Mouse (Mus musculus) CH12.LX (cell line): ENCODE measurements around the gene Vkorc1l1.

ENCODE experiments used
- CTCF ChIP-seq, 2 experiments: IDR thresholded peaks in 1 of 2; conservative IDR thresholded peaks in 1 of 2; 2 replicates each; pipeline ENCODE4 v1.5.1; 2011 to 2012; ENCODE audit warnings: low read depth in 2 of 2, low read length in 2 of 2, improper control_type of control experiment in 1 of 2, inconsistent platforms in 1 of 2, mild to moderate bottlenecking in 1 of 2, moderate library complexity in 1 of 2
- E2F4 ChIP-seq: IDR thresholded peaks from 2 replicates; pipeline ENCODE4 v1.6.1; 2011; ENCODE audit warnings: low read depth, low read length, improper control_type of control experiment; ENCODE audit not compliant: insufficient replicate concordance
- EP300 ChIP-seq: IDR thresholded peaks from 2 replicates; pipeline ENCODE4 v1.6.1; 2011; ENCODE audit warnings: low read length, improper control_type of control experiment
- ETS1 ChIP-seq: conservative IDR thresholded peaks from 2 replicates; pipeline ENCODE4 v1.6.1; 2012; ENCODE audit warnings: low read depth, mild to moderate bottlenecking, inconsistent platforms, low read length, improper control_type of control experiment, moderate library complexity
- KAT2A ChIP-seq: IDR thresholded peaks from 2 replicates; pipeline ENCODE4 v1.6.1; 2012; ENCODE audit warnings: low read length, improper control_type of control experiment, inconsistent platforms; ENCODE audit not compliant: insufficient replicate concordance
- MAFK ChIP-seq: IDR thresholded peaks from 2 replicates; pipeline ENCODE4 v1.6.1; 2011; ENCODE audit warnings: low read length, improper control_type of control experiment; ENCODE audit not compliant: insufficient replicate concordance
- MAX ChIP-seq: IDR thresholded peaks from 2 replicates; pipeline ENCODE4 v1.6.1; 2011; ENCODE audit warnings: low read length, improper control_type of control experiment
- MYC ChIP-seq: IDR thresholded peaks from 2 replicates; pipeline ENCODE4 v1.6.1; 2011; ENCODE audit warnings: low read depth, mild to moderate bottlenecking, improper control_type of control experiment, low read length
- POLR2A ChIP-seq: IDR thresholded peaks from 2 replicates; pipeline ENCODE4 v1.6.1; 2011; ENCODE audit warnings: low read depth, mild to moderate bottlenecking, improper control_type of control experiment, low read length
- SIN3A ChIP-seq: IDR thresholded peaks from 2 replicates; pipeline ENCODE4 v1.6.1; 2012; ENCODE audit warnings: low read length, improper control_type of control experiment, inconsistent platforms

GRCm38 (mm10) chr5:129968417-129968816 is 26.6 kb downstream of the Vkorc1l1 start:
- TF ChIP-seq EP300: no peak
- no peak for TF ChIP-seq CTCF (conservative IDR thresholded peaks at IDR 0.05 in 1 of 2, IDR thresholded peaks at IDR 0.05 in 1 of 2; ENCODE audit: low read depth in 2 of 2, low read length in 2 of 2)
- TF ChIP-seq MYC: no peak
- TF ChIP-seq MAFK: no peak
- no peak for TF ChIP-seq POLR2A
- no peak for TF ChIP-seq ETS1
- no peak for TF ChIP-seq E2F4
- no peak for TF ChIP-seq MAX
- TF ChIP-seq KAT2A: no peak
- TF ChIP-seq SIN3A: no peak
